Mouse (Mus musculus) activated CD4-positive, CD25-positive, alpha-beta regulatory T cell, adult 4 months (primary cell): ENCODE measurements around the gene Atp6v0a2. TPM values are rescaled to one million over a fixed set of nuclear protein-coding genes. Genes with fewer than 3 reads are reported as not detected.
A peak's percentile ranks its signal among the peaks of the same experiment; 100 is the strongest.
"Not testable (repeated sequence)": the region's sequence is repeated elsewhere in the genome, so short reads cannot be mapped to it uniquely, and the experiment has no call there.

Experiments
- ATAC-seq: one replicate; pipeline ENCODE4 v1.8.0; 2017
- polyA plus RNA-seq, 2 experiments: library from polyadenylated mRNA; unstranded; fragments of 100-300 nt; shearing (Covaris generic); gene quantifications; one replicate each; pipeline ENCODE4 v1.2.1; 2017

Gene Atp6v0a2
- polyA plus RNA-seq = 10 to 100 TPM; 25.5 to 32.0 TPM

DNA sequence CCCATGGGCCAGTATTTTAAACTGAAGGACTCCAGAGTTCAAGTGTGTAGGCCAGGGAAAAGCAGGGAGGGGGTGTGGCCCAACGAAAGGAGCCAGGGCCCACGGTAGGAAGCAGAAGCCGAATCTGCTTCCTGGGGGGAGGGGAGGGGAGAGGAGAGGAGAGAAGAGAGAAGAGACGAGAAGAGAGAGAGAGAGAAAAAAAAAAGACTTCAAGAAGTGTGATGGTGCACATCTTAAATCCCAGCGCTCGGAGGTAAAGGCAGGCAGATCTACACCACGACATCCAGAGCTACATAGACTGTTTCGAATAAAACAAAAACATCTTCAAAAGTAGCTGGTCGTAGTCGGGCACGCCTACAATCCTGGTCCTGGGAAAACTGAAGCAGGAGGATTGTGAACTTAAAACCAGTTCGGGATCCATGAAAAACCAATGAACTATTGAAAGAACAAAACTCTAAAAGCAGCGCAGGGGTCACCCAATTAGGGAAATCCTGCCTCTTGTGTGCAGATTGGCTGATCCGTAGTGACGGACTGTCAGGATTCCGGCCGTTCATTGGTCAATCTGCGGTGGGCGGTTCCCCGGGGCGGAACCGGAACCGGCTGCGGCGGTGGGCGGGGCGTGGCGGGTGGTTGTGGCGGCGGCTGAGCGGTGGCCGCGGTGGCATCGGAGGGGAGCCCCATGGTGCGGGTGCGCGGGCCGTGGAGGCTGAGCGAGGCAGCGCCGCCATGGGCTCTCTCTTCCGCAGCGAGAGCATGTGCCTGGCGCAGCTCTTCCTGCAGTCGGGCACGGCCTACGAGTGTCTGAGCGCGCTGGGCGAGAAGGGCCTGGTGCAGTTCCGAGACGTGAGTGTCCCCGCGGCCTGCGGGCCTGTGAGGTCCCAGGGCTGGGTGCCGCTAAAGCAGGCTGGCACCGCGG, at the start of gene Atp6v0a2:
Gene Atp6v0a2, plus strand, starts transcription at position 129 of the 916 bp plus-strand sequence.
- peak; percentile 91 for ATAC-seq

DNA sequence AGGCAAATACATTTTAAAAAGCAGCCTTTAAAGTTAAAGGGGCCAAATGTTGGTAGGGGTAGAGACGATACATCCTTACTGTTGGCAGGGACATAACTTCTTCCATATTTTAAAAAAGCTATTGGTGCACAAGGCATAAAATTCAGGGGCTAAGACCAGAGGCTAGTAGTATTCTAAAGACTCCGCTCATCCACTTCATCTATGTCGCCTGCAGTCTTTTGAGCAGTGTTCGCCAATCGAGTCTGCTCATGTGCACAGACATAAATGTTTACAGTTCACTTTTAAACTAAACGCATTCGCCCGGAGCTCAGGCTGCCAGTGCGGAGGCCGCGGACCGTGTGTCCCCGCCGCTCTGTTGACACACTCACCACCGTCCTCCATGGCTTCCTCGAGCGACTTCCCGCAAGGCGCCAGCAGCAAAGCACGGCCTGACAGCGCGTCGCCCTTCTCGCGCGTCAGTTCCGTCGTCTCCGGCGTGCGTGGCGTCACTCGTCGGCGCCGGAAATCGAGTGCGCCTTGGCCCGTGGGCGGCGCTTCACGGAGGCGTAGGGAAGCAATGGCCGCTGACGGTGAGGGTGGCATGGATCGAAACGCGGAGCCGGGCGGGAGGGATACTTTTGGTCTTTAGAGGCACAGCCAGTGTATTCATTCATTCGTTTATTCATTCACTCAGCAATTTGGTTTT, 49.6 kb upstream of the Atp6v0a2 start, which contains the start of the genes Eif2b1 and Gtf2h3:
Gene Eif2b1, minus strand, starts transcription at position 499 of the 685 bp plus-strand sequence.
Gene Gtf2h3, plus strand, starts transcription at position 508 of the 685 bp plus-strand sequence.
- peak; percentile 96 for ATAC-seq

DNA sequence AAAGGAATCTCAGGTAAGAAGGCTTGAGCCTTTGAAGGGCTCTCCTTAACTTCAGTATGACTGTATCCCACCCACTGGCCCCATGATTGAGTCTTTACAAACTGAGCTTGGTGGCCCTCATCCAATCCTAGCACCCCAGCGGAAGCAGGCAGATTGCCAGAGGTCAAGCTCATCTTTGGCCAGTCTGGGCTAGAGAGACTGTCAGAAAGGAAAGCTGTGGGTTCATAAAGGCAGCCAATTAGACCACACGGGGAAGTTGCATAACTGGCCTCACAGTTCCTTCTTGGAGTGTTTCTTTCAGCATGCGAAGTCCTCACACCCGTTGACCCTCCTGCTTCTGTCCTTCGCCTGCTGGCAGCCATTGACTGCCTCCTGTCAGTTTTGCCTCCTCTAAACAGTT, 45.9 kb upstream of the Atp6v0a2 start:
- no peak for ATAC-seq

DNA sequence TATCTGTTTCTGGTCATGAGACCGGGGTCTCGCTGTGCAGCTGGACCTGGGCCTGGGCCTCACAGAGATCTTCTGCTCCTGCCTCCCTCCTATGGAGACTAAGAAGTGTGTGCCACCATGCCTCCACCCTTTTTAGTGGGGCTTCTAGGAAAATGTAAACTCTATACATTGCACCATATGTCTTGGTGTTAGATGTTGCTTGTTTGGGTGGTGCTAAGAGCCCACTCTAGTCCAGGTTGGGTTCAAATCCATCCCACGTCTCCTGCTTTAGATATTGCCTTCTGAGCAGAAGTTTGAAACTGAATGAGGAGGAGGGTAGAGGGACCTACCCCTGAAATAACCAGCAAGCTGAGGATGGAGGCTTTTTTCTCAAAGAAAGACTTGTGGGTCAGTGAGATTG, 35.6 kb upstream of the Atp6v0a2 start:
- ATAC-seq = no peak

DNA sequence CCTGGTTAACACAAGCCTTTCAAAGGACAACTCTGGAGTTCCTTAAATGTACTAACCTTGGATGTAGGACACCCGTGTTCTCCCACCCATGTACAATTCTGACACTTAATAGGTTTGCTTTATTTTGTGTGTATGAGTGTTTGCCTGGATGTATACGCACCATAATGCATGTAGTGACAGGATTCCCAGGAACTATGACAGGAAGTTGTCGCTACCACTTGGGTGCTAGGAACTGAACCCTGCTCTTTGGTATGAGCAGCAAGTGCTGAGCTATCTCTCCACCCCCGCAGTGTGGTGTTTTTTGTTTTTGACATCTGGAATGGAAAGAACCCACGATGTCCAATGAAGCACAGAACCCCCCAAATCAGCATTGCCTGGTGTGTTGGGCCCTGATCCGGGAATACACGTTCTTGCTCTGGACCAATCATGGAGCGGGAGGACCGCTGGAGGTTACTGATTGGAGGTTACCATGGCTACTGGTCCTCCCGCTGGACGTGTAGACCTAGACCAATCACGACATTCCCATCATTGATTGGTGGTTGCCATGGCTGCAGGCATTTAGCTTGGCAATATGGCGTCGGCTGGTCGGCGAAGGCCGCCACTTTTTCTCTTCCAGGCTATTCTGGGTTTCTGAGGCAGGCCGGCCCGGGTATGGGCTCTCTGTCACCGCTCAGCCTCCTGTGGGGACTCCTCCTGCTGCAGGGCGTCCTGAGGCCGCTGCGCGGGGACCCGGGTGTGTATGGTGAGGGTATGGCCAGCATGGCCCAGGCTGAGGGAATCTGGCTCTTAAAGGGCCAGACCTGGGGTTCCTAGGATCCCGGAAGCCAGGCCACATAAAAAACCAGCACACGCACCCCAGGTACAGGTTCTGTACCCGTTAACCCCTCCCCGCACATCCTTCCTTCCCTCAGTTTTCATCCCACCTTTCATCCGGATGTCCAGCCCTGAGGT, 29.9 kb upstream of the Atp6v0a2 start:
- ATAC-seq = peak; percentile 92

DNA sequence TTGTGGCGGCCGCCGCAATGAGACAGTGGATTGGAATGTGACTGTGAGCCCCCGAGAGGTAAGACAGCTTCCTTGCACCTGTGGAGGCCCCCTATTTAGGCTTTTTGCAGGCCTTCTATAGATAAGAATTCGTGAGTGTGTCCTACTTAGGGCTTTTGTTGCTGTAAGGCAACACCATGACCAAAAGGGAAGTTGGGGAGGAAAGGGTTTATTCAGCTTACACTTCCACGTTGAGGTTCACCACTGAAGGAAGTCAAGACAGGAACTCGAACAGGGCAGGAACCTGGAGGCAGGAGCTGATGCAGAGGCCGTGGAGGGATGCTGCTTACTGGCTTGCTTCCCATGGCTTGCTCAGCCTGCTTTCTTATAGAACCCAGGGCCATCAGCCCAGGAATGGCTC, 28.6 kb upstream of the Atp6v0a2 start:
- ATAC-seq = not testable (repeated sequence)

DNA sequence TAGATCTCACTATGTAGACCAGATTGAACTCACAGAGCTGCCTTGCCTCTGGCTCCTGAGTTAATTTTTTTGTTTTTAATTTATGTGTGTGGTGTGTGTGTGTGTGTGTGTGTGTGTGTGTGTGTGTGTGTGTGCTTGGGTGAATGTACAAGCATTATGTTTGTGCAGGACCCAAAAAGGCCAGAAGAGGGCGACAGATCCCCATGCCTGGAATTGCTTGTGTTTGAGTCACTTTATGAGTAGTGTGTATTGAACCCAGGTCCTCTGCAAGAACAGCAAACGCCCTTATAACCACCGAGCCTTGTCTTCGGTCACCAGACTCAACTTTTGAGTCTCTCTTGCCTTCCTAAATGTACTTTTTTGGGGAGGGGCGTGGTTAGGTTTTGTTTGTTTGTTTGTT, 26.0 kb upstream of the Atp6v0a2 start:
- no peak for ATAC-seq

DNA sequence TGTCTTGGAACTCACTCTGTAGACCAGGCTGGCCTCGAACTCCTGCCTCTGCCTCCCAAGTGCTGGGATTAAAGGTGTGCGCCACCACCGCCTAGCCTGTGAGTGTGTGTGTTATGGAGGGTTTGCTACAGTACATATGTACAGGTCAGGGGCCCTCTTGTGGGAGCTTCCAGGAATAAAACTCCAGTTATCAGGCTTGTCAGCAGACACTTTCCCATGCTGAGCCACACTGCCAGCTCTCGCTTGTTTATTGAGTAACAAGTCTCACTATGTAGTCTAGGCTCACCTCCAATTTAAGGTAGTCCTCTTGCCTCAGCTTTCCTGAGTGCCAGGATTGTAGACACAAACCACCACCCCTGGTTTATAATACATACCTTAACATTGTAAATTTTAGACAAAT, 24.1 kb upstream of the Atp6v0a2 start:
- ATAC-seq = no peak

DNA sequence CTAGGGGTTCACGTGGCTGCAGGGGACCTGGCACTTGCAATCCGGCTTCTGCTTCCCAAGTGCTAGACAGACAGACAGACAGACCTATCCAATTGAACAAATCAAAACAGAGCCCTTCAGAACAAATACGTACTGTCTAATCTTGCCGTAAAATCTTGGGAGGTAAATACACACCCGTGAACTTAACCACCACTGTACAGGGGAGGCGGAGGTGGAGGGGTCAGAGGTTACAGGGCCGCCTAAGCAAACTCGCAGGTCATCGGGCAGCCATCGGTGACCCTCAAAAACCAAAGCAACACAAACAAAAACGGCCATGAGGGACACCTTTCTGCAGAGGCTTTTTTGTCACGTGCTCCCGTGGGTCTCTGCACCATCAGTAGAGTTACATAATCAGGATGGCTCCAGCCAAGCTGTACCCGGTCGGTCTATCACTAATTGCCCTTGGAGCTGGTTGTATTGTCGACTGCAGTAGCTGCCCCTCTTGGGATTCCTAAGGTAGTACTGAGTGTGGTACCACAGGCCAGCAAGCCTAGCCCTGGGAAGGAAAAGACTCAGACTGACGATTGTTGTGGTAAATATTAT, 23.2 kb upstream of the Atp6v0a2 start:
- no peak for ATAC-seq

DNA sequence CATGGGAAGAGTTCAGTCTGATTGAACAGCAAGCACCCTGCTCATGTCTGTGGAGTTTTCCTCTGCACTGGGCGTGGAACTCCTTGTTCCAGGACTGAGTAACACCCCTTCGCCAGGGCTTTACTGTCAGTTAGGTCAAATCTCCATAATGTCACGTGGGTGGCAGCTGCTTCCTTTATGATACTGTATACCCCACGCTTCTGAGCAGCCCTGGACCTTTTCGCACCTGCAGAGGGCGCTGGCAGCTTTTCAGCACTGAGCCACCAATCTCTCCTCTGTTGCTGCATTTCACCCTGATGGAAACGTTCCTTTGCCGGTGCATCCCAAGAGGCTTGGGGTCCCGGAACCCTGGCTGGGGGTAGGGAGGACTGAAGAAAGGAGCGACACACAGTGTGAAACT, 17.4 kb upstream of the Atp6v0a2 start:
- no peak for ATAC-seq

DNA sequence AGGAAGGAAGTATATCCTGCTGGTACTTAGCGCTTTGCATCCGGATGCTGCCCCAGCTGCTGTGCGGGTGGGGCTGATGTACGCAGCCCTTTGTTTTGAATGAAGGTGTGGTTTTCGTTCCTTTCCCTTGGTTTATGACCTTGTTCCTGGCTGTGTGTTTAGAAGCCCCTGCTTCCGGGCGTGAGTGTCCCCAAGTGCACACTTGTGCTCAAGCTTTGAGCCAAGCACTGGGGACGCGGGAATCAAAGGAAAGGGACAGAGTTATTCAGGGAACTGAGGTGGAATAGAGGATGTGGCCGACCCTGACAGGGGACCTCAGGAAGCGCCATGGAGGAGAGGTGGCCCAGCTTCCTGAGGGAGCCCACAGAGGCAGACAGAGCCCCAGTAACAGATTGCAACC, 13.7 kb upstream of the Atp6v0a2 start:
- ATAC-seq = peak; percentile 28

DNA sequence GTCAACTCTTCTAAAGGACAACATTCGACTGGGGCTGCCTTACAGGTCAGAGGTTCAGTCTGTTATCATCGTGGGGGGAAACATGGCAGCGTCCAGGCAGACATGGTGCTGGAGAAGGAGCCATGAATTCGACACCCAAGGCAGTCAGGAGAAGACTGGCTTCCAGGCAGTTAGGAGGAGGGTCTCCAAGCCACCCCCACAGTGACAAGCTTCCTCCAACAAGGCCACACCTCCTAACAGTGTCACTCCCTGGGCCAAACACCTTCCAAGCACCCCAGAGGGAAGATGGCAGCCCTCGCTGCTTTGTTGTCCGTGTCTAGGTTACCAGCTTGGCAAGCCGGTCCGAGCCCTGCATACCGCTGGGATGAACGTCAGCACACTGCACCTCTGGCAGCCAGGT, 9.7 kb upstream of the Atp6v0a2 start:
- ATAC-seq = no peak

DNA sequence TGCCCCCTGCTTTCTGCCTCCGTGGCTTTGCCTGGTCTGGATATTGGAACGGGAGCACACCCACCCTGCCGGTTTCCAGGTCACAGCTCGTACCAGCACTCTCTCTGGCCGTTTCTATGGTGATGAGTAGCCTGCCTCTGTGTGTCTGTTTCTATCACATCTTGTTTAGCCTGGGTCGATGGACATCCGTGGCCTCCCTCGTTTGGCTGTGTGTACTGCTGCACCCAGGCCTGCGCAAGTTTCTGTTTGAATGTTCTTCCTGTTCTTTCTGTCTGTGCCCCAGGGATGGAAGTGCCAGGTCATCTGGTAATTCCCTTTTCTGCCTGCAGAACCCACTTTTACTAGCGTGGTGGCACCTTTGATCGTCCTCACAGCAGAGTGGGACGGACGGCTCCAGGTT, 7.0 kb upstream of the Atp6v0a2 start:
- ATAC-seq = no peak

DNA sequence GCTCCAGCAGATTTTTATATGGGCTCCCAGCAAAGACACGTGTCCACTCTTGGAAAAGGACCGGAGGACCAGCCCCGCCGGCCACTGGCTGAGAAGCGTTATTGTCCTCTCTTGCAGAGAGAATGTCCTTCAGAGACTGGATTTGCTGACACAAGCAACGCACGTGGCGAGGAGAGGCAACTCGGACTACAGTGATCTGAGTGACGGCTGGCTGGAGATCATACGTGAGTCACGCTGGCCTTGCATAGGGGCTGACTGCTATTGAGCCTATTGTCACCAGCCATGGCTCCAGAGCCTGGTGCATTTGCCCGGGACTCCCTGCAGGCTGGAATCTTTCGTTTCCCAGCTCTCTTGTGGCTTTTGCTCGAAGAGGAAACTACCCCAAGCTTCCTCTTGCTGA, 5.5 kb upstream of the Atp6v0a2 start:
- no peak for ATAC-seq

DNA sequence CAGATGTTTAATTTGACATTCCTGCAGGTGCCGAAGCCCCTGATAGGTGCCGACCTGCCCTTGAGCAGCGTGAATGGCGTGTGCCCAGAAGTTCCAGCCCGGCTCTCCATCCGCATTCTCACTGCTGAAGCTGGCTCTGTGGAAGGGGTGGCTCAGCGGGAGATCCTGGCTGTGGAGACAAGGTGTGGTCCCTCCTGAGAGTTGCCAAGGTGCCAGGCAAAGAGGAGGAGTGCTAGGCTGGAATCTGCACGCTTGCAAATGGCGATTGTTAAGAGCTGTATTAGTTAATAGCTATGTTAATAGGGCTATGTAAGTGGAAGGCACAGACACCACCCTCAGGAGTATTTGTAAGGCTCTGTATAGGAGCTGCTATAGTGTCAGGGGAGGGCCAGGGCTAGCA, 4.1 kb upstream of the Atp6v0a2 start:
- ATAC-seq = no peak

DNA sequence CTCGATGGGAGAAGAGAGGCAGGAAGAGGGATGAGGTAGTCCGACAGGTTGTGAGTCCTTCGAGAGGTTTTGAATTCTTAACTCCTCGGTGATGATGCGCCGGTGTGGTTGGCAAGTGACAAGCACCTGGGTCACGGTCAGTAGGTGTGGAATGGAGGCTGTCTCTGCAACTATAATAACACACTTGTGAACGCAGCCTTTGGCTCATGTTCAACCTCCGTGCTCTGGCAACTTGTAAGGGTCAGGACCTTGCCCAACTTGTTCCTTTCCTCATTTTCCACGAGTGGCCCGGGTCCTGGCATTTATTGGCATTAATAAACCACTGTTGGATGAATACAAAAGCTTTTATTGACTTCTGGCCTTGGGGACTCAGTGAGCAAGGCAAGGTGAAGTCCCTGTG, 1.3 kb downstream of the Atp6v0a2 start:
- no peak for ATAC-seq

DNA sequence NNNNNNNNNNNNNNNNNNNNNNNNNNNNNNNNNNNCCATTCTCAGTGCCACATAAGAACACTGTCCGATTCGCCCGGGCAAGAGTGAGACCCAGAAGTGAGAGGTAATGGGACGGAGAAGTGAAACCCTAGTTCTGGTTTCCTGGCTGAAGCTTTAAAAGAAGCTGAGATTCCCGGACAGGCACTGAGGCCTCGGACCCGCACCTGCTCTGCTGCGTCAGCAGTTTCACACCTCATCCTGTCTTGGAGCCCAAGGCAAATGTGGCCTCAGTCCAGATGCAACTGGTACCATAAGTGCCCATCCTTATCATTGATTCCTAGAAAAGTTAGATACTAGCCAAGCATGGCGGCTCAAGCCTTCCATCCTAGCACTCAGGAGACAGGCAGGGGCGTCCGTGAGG, 3.3 kb downstream of the Atp6v0a2 start:
- ATAC-seq = no peak

DNA sequence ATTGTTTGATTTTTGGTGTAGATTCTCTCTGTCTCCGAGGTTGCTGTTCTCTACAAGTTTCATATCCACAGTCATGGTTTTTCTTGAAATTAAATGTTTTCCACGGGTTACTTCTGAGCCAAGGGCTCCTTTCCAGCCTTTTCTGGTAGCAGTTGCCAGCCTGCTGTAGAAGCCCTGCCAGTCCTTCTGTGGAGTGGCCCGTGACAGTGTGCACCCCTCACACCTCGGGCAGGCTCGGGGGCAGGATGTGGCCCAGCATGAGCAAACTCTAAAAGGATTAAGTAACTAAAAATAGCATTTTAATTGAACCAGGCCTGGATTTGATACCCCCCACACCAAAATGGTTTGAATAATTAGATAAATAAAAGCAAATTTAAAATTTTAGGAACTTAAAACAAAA, 4.1 kb downstream of the Atp6v0a2 start:
- ATAC-seq = no peak

DNA sequence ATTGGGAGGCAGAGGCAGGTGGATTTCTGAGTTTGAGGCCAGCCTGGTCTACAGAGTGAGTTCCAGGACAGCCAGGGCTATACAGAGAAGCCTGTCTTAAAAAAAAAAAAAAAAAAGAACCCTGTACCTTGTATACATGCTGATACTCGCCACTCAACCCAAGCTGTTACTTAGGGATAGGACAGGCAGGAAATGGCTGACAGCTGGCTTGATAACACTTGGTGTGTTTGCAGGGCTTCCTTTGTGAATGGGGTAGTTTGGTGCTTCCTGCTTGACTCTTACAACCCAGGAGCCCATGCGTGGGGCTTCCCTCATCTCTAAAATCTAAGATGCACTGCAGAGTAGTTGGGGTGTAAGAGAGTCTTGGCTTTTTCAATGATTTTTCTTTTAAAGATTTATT, 5.0 kb downstream of the Atp6v0a2 start:
- ATAC-seq = peak; percentile 25

DNA sequence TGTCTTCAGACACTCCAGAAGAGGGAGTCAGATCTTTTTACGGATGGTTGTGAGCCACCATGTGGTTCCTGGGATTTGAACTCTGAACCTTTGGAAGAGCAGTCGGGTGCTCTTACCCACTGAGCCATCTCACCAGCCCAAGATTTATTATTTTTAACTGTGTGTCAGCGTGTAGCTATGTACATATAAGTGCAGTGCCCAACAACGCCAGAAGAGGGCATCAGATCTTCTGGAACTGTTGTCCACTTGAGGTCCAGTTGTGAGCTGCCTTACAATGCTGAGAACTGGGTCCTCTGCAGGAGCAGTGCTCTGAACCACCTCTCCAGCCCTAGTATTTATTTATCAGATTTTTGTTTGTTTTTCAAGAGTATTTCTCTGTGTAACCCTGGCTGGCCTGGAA, 6.7 kb downstream of the Atp6v0a2 start:
- ATAC-seq = not testable (repeated sequence)

DNA sequence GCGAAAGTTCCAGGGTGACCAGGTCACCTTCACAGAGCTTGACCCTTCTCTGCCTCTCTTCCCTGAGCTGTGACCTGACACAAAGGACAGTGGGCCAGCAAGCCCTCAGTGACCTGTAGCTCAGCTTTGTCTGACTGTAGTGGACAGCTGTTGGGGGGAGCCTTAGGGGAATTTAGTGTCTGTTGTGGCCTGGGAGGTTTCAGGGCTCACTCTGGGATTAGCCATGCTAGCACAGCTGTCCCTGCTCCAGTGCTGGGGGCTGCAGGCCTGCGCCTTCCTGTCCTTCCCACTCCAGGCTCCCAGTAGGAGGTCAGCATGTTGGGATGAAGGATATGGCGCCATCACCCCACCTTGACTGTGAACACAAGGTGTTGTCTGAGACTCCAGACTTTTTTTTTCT, 7.8 kb downstream of the Atp6v0a2 start:
- no peak for ATAC-seq

DNA sequence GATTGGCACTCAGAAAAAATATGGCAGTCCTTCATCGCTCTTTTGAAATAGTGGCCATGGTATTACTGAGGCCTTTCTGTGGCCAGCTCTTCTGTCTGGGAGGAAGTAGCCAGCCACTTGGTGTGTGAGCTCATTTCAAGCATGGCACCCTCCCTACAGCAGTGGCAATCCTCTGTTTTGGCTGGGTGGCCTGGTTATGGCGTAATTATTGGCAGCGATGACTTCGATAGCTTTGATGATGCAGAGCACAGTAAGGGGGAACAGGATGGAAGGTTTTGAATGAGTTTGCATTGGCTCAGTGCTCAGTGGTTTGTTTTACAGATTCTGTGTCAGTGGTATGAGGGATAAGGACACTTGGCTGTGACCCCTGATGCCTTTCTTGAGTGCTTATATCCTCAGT, 8.3 kb downstream of the Atp6v0a2 start:
- no peak for ATAC-seq
